Mouse (Mus musculus) hindbrain, postnatal 0 days (tissue): ENCODE measurements around the gene 1500009L16Rik. TPM values are rescaled to one million over a fixed set of nuclear protein-coding genes. Genes with fewer than 3 reads are reported as not detected.

Experiments
- ATAC-seq: fragments of 200-750 bp; cut with Nextera tagmentation; 2 replicates; pipeline ENCODE4 v1.8.0; 2017; ENCODE audit warnings: mild to moderate bottlenecking, moderate TSS enrichment, moderate library complexity
- DNase-seq: peaks from one replicate; pipeline ENCODE4 v3.0.0-alpha.2; 2015; ENCODE audit warnings: low spot score
- H3K27ac ChIP-seq: fragments of 300-500 bp; sonication (generic); 2 replicates; pipeline ENCODE4 v1.5.1; 2014; ENCODE audit warnings: mild to moderate bottlenecking
- H3K27me3 ChIP-seq: fragments of 300-500 bp; sonication (generic); 2 replicates; pipeline ENCODE4 v1.6.1; 2014; ENCODE audit warnings: low read length, mixed read lengths; ENCODE audit not compliant: insufficient read depth
- H3K36me3 ChIP-seq: fragments of 300-500 bp; sonication (generic); 2 replicates; pipeline ENCODE4 v1.6.1; 2014; ENCODE audit warnings: low read length, mixed read lengths; ENCODE audit not compliant: insufficient read depth
- H3K4me1 ChIP-seq: fragments of 300-500 bp; sonication (generic); 2 replicates; pipeline ENCODE4 v1.6.1; 2014; ENCODE audit warnings: antibody characterized with exemption, low read length, mixed read lengths; ENCODE audit not compliant: insufficient read depth
- H3K4me2 ChIP-seq: fragments of 300-500 bp; sonication (generic); 2 replicates; pipeline ENCODE4 v1.6.1; 2014; ENCODE audit warnings: low read depth, mild to moderate bottlenecking, low read length, moderate library complexity, mixed read lengths
- H3K4me3 ChIP-seq: fragments of 300-500 bp; sonication (generic); 2 replicates; pipeline ENCODE4 v1.5.1; 2014; ENCODE audit warnings: low read length
- H3K9ac ChIP-seq: fragments of 300-500 bp; sonication (generic); replicated peaks from 2 replicates; pipeline ENCODE4 v1.6.1; 2014; ENCODE audit warnings: mild to moderate bottlenecking, low read length, moderate library complexity, mixed read lengths
- H3K9me3 ChIP-seq: fragments of 300-500 bp; sonication (generic); 2 replicates; pipeline ENCODE4 v1.6.1; 2016; ENCODE audit warnings: low read length, mixed read lengths
- CTCF ChIP-seq: IDR thresholded peaks from 2 replicates; pipeline ENCODE4 v1.5.1; 2016; ENCODE audit warnings: antibody characterized with exemption, control low read depth, low read depth
- WGBS: fragments of 180-500 bp; shearing (Covaris S2); extraction: QIAGEN DNeasy Blood & Tissue Kit; methylation state at CpG from one replicate; pipeline ENCODE4 v1.1.7; 2014; 5-methylcytosine and 5-hydroxymethylcytosine counted together
- polyA plus RNA-seq: library from polyadenylated mRNA; unstranded; fragments of >200 nt; fragmentation: Nextera tagmentation; extraction: Ambion mirVana; gene quantifications from 2 replicates; pipeline ENCODE4 v1.2.1, GENCODE M21; 2015
- total RNA-seq: library from RNA; depleted of rRNA; stranded (reverse); fragments of >200 nt; gene quantifications from 2 replicates; pipeline ENCODE4 v1.2.3, GENCODE M21; 2014; rRNA removed

The 1500009L16Rik gene
- total and polyA plus RNA-seq, 2 experiments from 2014 or later, result 37.6 to 108 TPM

- Histone ChIP-seq H3K4me1 (no peaks in the 10 kb centered on the region), H3K27ac (no peak overlapping the region), H3K4me2 (no peak overlapping the region), H3K9me3 (no peaks in the 10 kb centered on the region), H3K9ac (no peak overlapping the region), H3K27me3 (no peaks in the 10 kb centered on the region), H3K36me3 (no peaks in the 10 kb centered on the region), H3K4me3 (no peak overlapping the region)
- ATAC-seq (no peak), DNase-seq (peak; percentile 34)
- 39% methylated on average over 11 of the region's 11 CpGs for WGBS
- TF ChIP-seq CTCF, result no peak
Observed at GRCm38 (mm10) chr10:83805201-83805718, 82.6 kb downstream of the 1500009L16Rik start.

DNA sequence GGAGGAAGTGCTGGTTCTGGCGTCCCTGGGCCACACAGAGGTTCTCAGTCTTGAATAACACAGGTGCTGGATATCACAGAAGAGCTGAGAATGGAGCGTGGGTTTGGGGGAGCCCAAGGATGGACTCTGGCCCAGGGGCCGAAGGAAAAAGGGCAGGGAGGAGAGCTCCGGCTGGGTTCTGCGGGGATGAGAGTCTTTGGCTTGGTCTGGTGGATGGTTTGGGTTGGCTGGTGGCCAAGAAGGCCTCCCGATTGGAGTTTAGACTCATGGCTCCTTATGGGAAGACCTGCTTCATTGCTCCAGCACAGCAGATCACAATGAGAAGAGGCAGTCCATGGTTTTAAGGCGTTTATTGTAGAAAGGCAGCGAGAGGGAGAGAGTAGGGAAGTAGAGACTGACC, 84.6 kb downstream of the 1500009L16Rik start:
- H3K36me3 ChIP-seq, result no peaks in the 10 kb centered on the region
- H3K4me1 ChIP-seq, result no peaks in the 10 kb centered on the region
- H3K9me3 ChIP-seq, result no peaks in the 10 kb centered on the region
- no peak for ATAC-seq
- no peak overlapping the region for H3K4me3 ChIP-seq
- no peak overlapping the region for H3K27ac ChIP-seq
- H3K4me2 ChIP-seq, result no peak overlapping the region
- H3K9ac ChIP-seq, result no peak overlapping the region
- 66% methylated on average over 8 of the region's 8 CpGs for WGBS
- DNase-seq, result no peak
- H3K27me3 ChIP-seq, result no peaks in the 10 kb centered on the region
- TF ChIP-seq CTCF, result no peak

Other genes with a start within 250 kb of the 1500009L16Rik start
- 14.4 and 18.7 TPM in 2 replicates for gene Aldh1l2, start 188.7 kb upstream of the 1500009L16Rik start, total RNA-seq
- gene Aldh1l2, start 188.7 kb upstream of the 1500009L16Rik start, polyA plus RNA-seq, result 7.4 and 9.0 TPM in 2 replicates
- 13.8 and 18.5 TPM in 2 replicates for gene Washc4, start 179.1 kb upstream of the 1500009L16Rik start, total RNA-seq
- 17.6 and 22.0 TPM in 2 replicates for gene Washc4, start 179.1 kb upstream of the 1500009L16Rik start, polyA plus RNA-seq
- 42.2 and 65.0 TPM in 2 replicates for gene Appl2, start 74.1 kb upstream of the 1500009L16Rik start, total RNA-seq
- 45.2 and 48.6 TPM in 2 replicates for gene Appl2, start 74.1 kb upstream of the 1500009L16Rik start, polyA plus RNA-seq